Mouse (Mus musculus) E14TG2a.4 (cell line): ENCODE results near the gene Rbbp6.

Experiments used
- H3K27me3 ChIP-seq: 2 replicates; pipeline ENCODE4 v1.6.1; 2014; ENCODE audit warnings: low read length, control low read depth; ENCODE audit not compliant: insufficient read depth
- H3K36me3 ChIP-seq: 2 replicates; pipeline ENCODE4 v1.6.1; 2014; ENCODE audit warnings: low read length, control low read depth; ENCODE audit not compliant: insufficient read depth
- H3K4me1 ChIP-seq: replicated peaks from 2 replicates; pipeline ENCODE4 v1.6.1; 2014; ENCODE audit warnings: low read depth, low read length, control low read depth
- H3K4me3 ChIP-seq: replicated peaks from 2 replicates; pipeline ENCODE4 v1.5.1; 2014; ENCODE audit warnings: mild to moderate bottlenecking, low read length
- H3K9me3 ChIP-seq: 2 replicates; pipeline ENCODE4 v1.6.1; 2014; ENCODE audit warnings: low read length, control low read depth
- CTCF ChIP-seq: conservative IDR thresholded peaks from 2 replicates; pipeline ENCODE4 v1.5.1; 2014; ENCODE audit warnings: low read length
- NANOG ChIP-seq: IDR thresholded peaks from 2 replicates; pipeline ENCODE4 v1.6.1; 2014; ENCODE audit warnings: borderline replicate concordance, low read length, mixed read lengths
- POU5F1 ChIP-seq: IDR thresholded peaks from 2 replicates; pipeline ENCODE4 v1.6.1; 2014; ENCODE audit warnings: low read length, borderline replicate concordance

Rbbp6 gene

GRCm38 (mm10) chr7:122965386-122965785, at the start of gene Rbbp6:
Gene Rbbp6 (plus strand): TSS chr7:122965686.
- H3K27me3 ChIP-seq = no peaks in the 10 kb centered on the region; the same call in 1 of the 2 replicates
- peaks cover 7% of the 10 kb centered on the region; the same call in 1 of the 2 replicates for H3K4me1 ChIP-seq
- no peak within 1 kb of the TSS for H3K4me3 ChIP-seq
- H3K9me3 ChIP-seq = no peaks in the 10 kb centered on the region
- H3K36me3 ChIP-seq = no peaks in the 10 kb centered on the region
- TF ChIP-seq NANOG = no peak
- TF ChIP-seq CTCF = no peak
- no peak for TF ChIP-seq POU5F1

GRCm38 (mm10) chr7:122919728-122920582, 45.5 kb upstream of the Rbbp6 start:
- Histone ChIP-seq H3K27me3 (no peaks in the 10 kb centered on the region), H3K36me3 (no peaks in the 10 kb centered on the region), H3K9me3 (peaks cover 8% of the 10 kb centered on the region), H3K4me3 (no peak overlapping the region), H3K4me1 (no peaks in the 10 kb centered on the region)
- TF ChIP-seq NANOG = no peak
- TF ChIP-seq POU5F1 = no peak
- TF ChIP-seq CTCF = peak; percentile 59

DNA sequence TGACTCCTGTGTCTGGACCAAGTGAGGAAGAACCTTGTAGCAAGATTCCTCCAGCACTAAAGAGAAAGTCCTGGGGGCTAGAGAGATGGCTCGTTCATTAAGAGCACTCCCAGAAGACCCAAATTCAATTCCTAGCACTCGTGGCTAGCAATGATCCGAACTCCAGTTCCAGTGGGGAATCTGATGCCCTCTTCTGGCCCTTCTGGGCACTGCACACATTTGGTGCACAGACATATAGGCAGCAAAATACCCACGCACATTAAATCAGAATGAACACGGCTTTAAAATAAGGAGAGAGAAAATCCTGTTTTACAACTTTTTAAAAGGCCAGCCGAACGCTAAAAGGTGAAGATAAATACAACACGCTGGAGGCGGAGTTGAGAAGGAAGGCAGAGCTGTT, 43.9 kb upstream of the Rbbp6 start:
- Histone ChIP-seq H3K27me3 (no peaks in the 10 kb centered on the region), H3K36me3 (no peaks in the 10 kb centered on the region), H3K4me1 (no peaks in the 10 kb centered on the region), H3K9me3 (peaks cover 8% of the 10 kb centered on the region), H3K4me3 (no peak overlapping the region)
- TF ChIP-seq NANOG (no peak), CTCF (peak; percentile 71)

DNA sequence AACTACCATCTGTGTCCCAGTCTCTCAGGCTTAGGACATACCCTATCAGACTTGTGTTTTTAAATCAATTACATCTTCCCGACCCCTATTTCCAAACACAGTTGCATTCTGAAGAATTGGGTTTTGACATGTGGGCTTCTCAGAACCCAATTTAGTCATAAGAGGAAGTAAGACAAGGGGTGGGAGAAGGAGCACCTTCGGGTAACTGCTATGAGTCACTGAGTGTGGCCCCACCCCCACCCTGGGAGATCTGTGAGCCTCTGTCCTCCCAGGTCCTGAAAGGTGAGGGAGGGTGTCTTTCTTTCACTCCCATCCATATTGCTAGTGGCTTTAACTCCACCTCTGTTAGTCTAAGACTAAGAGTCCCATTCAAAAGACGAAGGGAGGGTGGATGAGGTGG, 41.2 kb upstream of the Rbbp6 start:
- H3K36me3 ChIP-seq = no peaks in the 10 kb centered on the region
- TF ChIP-seq CTCF = no peak
- no peak for TF ChIP-seq NANOG
- no peak for TF ChIP-seq POU5F1
- H3K27me3 ChIP-seq = no peaks in the 10 kb centered on the region
- H3K4me1 ChIP-seq = no peaks in the 10 kb centered on the region
- H3K9me3 ChIP-seq = peaks cover 8% of the 10 kb centered on the region
- H3K4me3 ChIP-seq = no peak overlapping the region

GRCm38 (mm10) chr7:122930494-122930893, 35.0 kb upstream of the Rbbp6 start:
- no peak overlapping the region for H3K4me3 ChIP-seq
- no peaks in the 10 kb centered on the region for H3K27me3 ChIP-seq
- no peaks in the 10 kb centered on the region for H3K9me3 ChIP-seq
- peaks cover 12% of the 10 kb centered on the region for H3K4me1 ChIP-seq
- no peaks in the 10 kb centered on the region for H3K36me3 ChIP-seq
- TF ChIP-seq NANOG (no peak), CTCF (no peak), POU5F1 (no peak)

DNA sequence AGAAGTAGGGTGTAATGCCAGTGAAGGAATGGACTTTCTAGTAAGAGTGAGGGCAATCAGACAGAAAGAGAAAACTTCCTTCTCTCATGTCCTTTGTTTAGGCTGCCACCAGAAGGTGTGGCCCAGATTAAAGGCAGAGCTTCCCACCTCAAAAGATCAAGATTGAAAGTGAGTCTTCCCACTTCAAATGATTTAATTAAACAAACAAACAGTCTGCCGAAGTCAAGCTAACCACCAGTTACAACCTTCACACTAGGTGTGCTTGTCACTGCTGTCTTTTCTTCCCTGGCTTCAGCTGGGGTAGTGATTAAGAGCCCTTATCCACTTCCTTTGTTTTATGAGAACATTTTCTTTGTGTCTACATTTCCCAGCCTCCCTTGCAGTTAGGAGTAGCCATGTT, 33.3 kb upstream of the Rbbp6 start:
- peaks cover 12% of the 10 kb centered on the region for H3K4me1 ChIP-seq
- no peaks in the 10 kb centered on the region for H3K36me3 ChIP-seq
- H3K4me3 ChIP-seq = no peak overlapping the region
- no peaks in the 10 kb centered on the region for H3K9me3 ChIP-seq
- H3K27me3 ChIP-seq = no peaks in the 10 kb centered on the region
- TF ChIP-seq POU5F1 (no peak), NANOG (no peak), CTCF (no peak)

DNA sequence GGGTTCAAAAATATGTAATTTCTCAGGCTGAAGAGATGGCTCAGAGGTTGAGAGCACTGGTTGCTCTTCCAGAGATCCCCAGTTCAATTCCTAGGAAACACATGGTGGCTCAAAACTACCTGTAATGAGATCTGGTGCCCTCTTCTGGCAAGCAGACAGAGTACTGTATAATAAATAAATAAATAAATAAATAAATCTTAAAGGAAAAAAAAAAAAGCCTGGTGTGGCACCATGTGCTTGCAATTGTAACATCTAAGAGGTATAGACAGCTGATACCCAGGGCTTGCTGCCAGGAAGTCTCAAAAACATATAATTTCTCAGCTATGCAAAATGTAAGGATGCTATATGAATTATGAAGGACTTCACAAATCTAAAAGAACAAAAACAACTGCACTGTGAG, 28.9 kb upstream of the Rbbp6 start:
- H3K36me3 ChIP-seq = no peaks in the 10 kb centered on the region
- TF ChIP-seq NANOG (no peak), CTCF (0 out of 2 replicates have a peak, but pooled peaks have one; percentile 4), POU5F1 (no peak)
- no peaks in the 10 kb centered on the region for H3K9me3 ChIP-seq
- peaks cover 21% of the 10 kb centered on the region for H3K4me1 ChIP-seq
- H3K27me3 ChIP-seq = peaks cover 6% of the 10 kb centered on the region; the same call in 1 of the 2 replicates
- no peak overlapping the region for H3K4me3 ChIP-seq

- Histone ChIP-seq H3K27me3 (peaks cover 6% of the 10 kb centered on the region; the same call in 1 of the 2 replicates), H3K4me3 (no peak overlapping the region), H3K4me1 (peaks cover 19% of the 10 kb centered on the region), H3K9me3 (no peaks in the 10 kb centered on the region), H3K36me3 (no peaks in the 10 kb centered on the region)
- TF ChIP-seq NANOG (no peak), CTCF (no peak), POU5F1 (no peak)
Measured at GRCm38 (mm10) chr7:122938197-122938596, 27.3 kb upstream of the Rbbp6 start.
